Mouse (Mus musculus) liver, adult 2 months (tissue): ENCODE measurements at regions not wholly inside any gene's neighbourhood (a gene's known extent, or its start where the extent isn't known, plus 50 kb on each side); places are given as distances from the start of the nearest gene placed in this dataset.

Experiments
- DNase-seq: peaks from one replicate; pipeline ENCODE4 v3.0.0-alpha.2; 2011; ENCODE audit warnings: low read depth, low spot score; ENCODE audit errors: extremely low read depth
- H3K27ac ChIP-seq: fragments of 200-500 bp; replicated peaks from 2 replicates; pipeline ENCODE4 v1.5.1; 2012; ENCODE audit warnings: low read depth, mild to moderate bottlenecking, control low read depth, inconsistent platforms, low read length; ENCODE audit not compliant: insufficient read depth
- H3K27me3 ChIP-seq: fragments of 200-500 bp; 2 replicates; pipeline ENCODE4 v1.6.1; 2012; ENCODE audit warnings: mild to moderate bottlenecking, moderate library complexity, low read length, inconsistent platforms; ENCODE audit not compliant: control insufficient read depth, insufficient read depth
- H3K36me3 ChIP-seq: fragments of 200-500 bp; 2 replicates; pipeline ENCODE4 v1.6.1; 2012; ENCODE audit warnings: low read length, inconsistent platforms; ENCODE audit not compliant: control insufficient read depth, insufficient read depth
- H3K4me1 ChIP-seq: fragments of 200-500 bp; 2 replicates; pipeline ENCODE4 v1.6.1; 2011; ENCODE audit warnings: low read length; ENCODE audit not compliant: control insufficient read depth, insufficient read depth
- H3K4me3 ChIP-seq: fragments of 200-500 bp; 2 replicates; pipeline ENCODE4 v1.5.1; 2011; ENCODE audit warnings: low read depth, mild to moderate bottlenecking, control low read depth, low read length, moderate library complexity; ENCODE audit not compliant: insufficient read depth
- H3K79me2 ChIP-seq: fragments of 200-500 bp; 2 replicates; pipeline ENCODE4 v1.6.1; 2012; ENCODE audit warnings: inconsistent platforms, mild to moderate bottlenecking, low read length, moderate library complexity; ENCODE audit not compliant: control insufficient read depth, insufficient read depth
- H3K9ac ChIP-seq: fragments of 200-500 bp; 2 replicates; pipeline ENCODE4 v1.6.1; 2012; ENCODE audit warnings: low read depth, mild to moderate bottlenecking, control low read depth, inconsistent platforms, low read length
- CTCF ChIP-seq: fragments of 200-500 bp; IDR thresholded peaks from 2 replicates; pipeline ENCODE4 v1.5.1; 2011; ENCODE audit warnings: low read depth, low read length, control low read depth
- POLR2A ChIP-seq: fragments of 200-500 bp; IDR thresholded peaks from 2 replicates; pipeline ENCODE4 v1.6.1; 2011; ENCODE audit warnings: low read length, control low read depth; ENCODE audit not compliant: insufficient read depth; ENCODE audit errors: extremely low read depth
- WGBS: fragments of 180-500 bp; shearing (Covaris S2); methylation state at CpG from one replicate; pipeline ENCODE4 v1.1.7; 2018; 5-methylcytosine and 5-hydroxymethylcytosine counted together

- Histone ChIP-seq H3K4me3 (no peak overlapping the region), H3K27ac (no peak overlapping the region), H3K27me3 (no peaks in the 10 kb centered on the region), H3K9ac (no peak overlapping the region), H3K36me3 (no peaks in the 10 kb centered on the region), H3K79me2 (no peaks in the 10 kb centered on the region), H3K4me1 (no peaks in the 10 kb centered on the region)
- no peak for DNase-seq
- TF ChIP-seq CTCF (no peak), POLR2A (no peak)
- WGBS = 87% methylated on average over 3 of the region's 3 CpGs
Observed at GRCm38 (mm10) chr15:10790862-10791497, 76.6 kb upstream of the Rai14 start.

- Histone ChIP-seq H3K79me2 (no peaks in the 10 kb centered on the region), H3K4me1 (no peaks in the 10 kb centered on the region), H3K9ac (no peak overlapping the region), H3K27me3 (no peaks in the 10 kb centered on the region), H3K27ac (no peak overlapping the region), H3K4me3 (no peak overlapping the region), H3K36me3 (no peaks in the 10 kb centered on the region)
- no peak for DNase-seq
- TF ChIP-seq CTCF = no peak
- TF ChIP-seq POLR2A = no peak
- WGBS = 86% methylated on average over 3 of the region's 3 CpGs
Observed at GRCm38 (mm10) chr15:10791516-10792112, 77.2 kb upstream of the Rai14 start.

GRCm38 (mm10) chr15:10792156-10792555 is 77.7 kb upstream of the Rai14 start:
- no peak for DNase-seq
- 90% methylated on average over 7 of the region's 7 CpGs for WGBS
- no peak overlapping the region for H3K4me3 ChIP-seq
- H3K9ac ChIP-seq = no peak overlapping the region
- H3K4me1 ChIP-seq = no peaks in the 10 kb centered on the region
- H3K79me2 ChIP-seq = no peaks in the 10 kb centered on the region
- H3K27ac ChIP-seq = no peak overlapping the region
- no peaks in the 10 kb centered on the region for H3K27me3 ChIP-seq
- TF ChIP-seq POLR2A = no peak
- no peaks in the 10 kb centered on the region for H3K36me3 ChIP-seq

GRCm38 (mm10) chr15:10795126-10795792 is 80.8 kb upstream of the Rai14 start:
- WGBS = 96% methylated on average over 7 of the region's 7 CpGs
- H3K4me1 ChIP-seq = no peaks in the 10 kb centered on the region
- TF ChIP-seq CTCF (no peak), POLR2A (no peak)
- no peak overlapping the region for H3K27ac ChIP-seq
- H3K36me3 ChIP-seq = no peaks in the 10 kb centered on the region
- no peaks in the 10 kb centered on the region for H3K79me2 ChIP-seq
- H3K27me3 ChIP-seq = no peaks in the 10 kb centered on the region
- DNase-seq = no peak
- no peak overlapping the region for H3K9ac ChIP-seq
- H3K4me3 ChIP-seq = no peak overlapping the region

- Histone ChIP-seq H3K4me1 (no peaks in the 10 kb centered on the region), H3K27me3 (no peaks in the 10 kb centered on the region), H3K4me3 (no peak overlapping the region), H3K36me3 (no peaks in the 10 kb centered on the region), H3K79me2 (no peaks in the 10 kb centered on the region), H3K9ac (no peak overlapping the region), H3K27ac (no peak overlapping the region)
- TF ChIP-seq CTCF = no peak
- no peak for TF ChIP-seq POLR2A
- peak; percentile 55 for DNase-seq
Observed at GRCm38 (mm10) chr15:10799656-10800055, 85.2 kb upstream of the Rai14 start.

- no peak for DNase-seq
- H3K4me1 ChIP-seq = no peaks in the 10 kb centered on the region; the same call in 1 of the 2 replicates
- H3K36me3 ChIP-seq = no peaks in the 10 kb centered on the region
- WGBS = 90% methylated on average over 2 of the region's 2 CpGs
- H3K27me3 ChIP-seq = no peaks in the 10 kb centered on the region
- H3K27ac ChIP-seq = no peak overlapping the region
- TF ChIP-seq CTCF (no peak), POLR2A (no peak)
- no peaks in the 10 kb centered on the region for H3K79me2 ChIP-seq
- H3K9ac ChIP-seq = no peak overlapping the region
- H3K4me3 ChIP-seq = no peak overlapping the region
Observed at GRCm38 (mm10) chr15:10814195-10814594, 99.8 kb upstream of the Rai14 start.
